In genomic region chr1:118480484-118481364, GRCm38 (mm10) we compare ENCODE assay signal across 13 mouse cellular contexts.
DNase-seq lines count a peak whose midpoint lies in the region; ATAC-seq and TF ChIP-seq lines count a peak whose summit lies in the region.
"Had no signal": no experiment of that assay in that cellular context is flagged by ENCODE, and none has a peak within 500 bp of the region (broad histone marks: within the 10 kb centered on the region; RNA-seq: fewer than 3 reads in every experiment).

No protein-coding gene starts in this region.

- H3K4me3 ChIP-seq in heart, postnatal 0 days (ENCODE audit: low read depth, low read length) = peak overlapping the region; percentile 56
- no peak overlapping the region for H3K4me3 ChIP-seq in bone marrow, adult 2 months (replicated peaks; ENCODE audit: control insufficient read depth, low read depth, low read length)
- H3K4me3 ChIP-seq in forebrain, embryonic 12.5 days (replicated peaks) = no peak overlapping the region
- no peak overlapping the region for H3K4me3 ChIP-seq in liver, embryonic 15.5 days (replicated peaks)
- H3K4me3 ChIP-seq: midbrain, embryonic 15.5 days had no signal

- TF ChIP-seq EP300 in heart, postnatal 0 days (IDR thresholded peaks at IDR 0.05; ENCODE audit: low read depth) = no peak

- DNase-seq in heart, postnatal 0 days (ENCODE audit: low spot score) = no peak
- DNase-seq in heart, postnatal 25 days (ENCODE audit: low spot score) = no peak
- DNase-seq in gastrocnemius, adult 8-10 months (ENCODE audit: low spot score in 2 of 2) = no peak
- no peak for DNase-seq in embryo, embryonic 9.5 days (ENCODE audit: extremely low spot score)
- no peak for DNase-seq in adrenal gland, adult (ENCODE audit: inconsistent age in 2 of 2, low spot score in 1 of 2)
- DNase-seq: cerebellum, adult 9-10 months; embryo, embryonic 11 days; spleen, adult 18-20 months had no signal

- H3K9ac ChIP-seq in heart, postnatal 0 days (replicated peaks; ENCODE audit: low read depth, low read length) = peak overlapping the region; percentile 82
- no peak overlapping the region for H3K9ac ChIP-seq in forebrain, embryonic 12.5 days
- no peak overlapping the region; the same call in 1 of the 2 replicates for H3K9ac ChIP-seq in liver, embryonic 15.5 days
- H3K9ac ChIP-seq: midbrain, embryonic 15.5 days had no signal

- H3K4me1 ChIP-seq in heart, postnatal 0 days (ENCODE audit: control insufficient read depth, insufficient read depth) = peaks cover 23% of the 10 kb centered on the region
- peaks cover 3% of the 10 kb centered on the region; the same call in 1 of the 2 replicates for H3K4me1 ChIP-seq in bone marrow, adult 2 months (ENCODE audit: control insufficient read depth, insufficient read depth, low read length)
- peaks cover 33% of the 10 kb centered on the region for H3K4me1 ChIP-seq in forebrain, embryonic 12.5 days
- peaks cover 78% of the 10 kb centered on the region for H3K4me1 ChIP-seq in liver, embryonic 15.5 days (replicated peaks)

- TF ChIP-seq POLR2A in bone marrow, adult 2 months (IDR thresholded peaks at IDR 0.05; ENCODE audit: borderline replicate concordance, control insufficient read depth, low read depth, low read length) = no peak

- 49% methylated on average over 8 of the region's 8 CpGs for WGBS in heart, postnatal 0 days
- 62% methylated on average over 8 of the region's 8 CpGs for WGBS in bone marrow, adult 2 months
- WGBS in forebrain, embryonic 12.5 days = 43% methylated on average over 8 of the region's 8 CpGs
- WGBS in liver, embryonic 15.5 days (ENCODE audit: insufficient replicate concordance) = 45% methylated on average over 8 of the region's 8 CpGs

- H3K9me3 ChIP-seq in heart, postnatal 0 days (replicated peaks; ENCODE audit: control insufficient read depth, low read length) = no peaks in the 10 kb centered on the region
- no peaks in the 10 kb centered on the region for H3K9me3 ChIP-seq in forebrain, embryonic 12.5 days
- H3K9me3 ChIP-seq in liver, embryonic 15.5 days (replicated peaks) = no peaks in the 10 kb centered on the region
- H3K9me3 ChIP-seq: midbrain, embryonic 15.5 days had no signal

- no peak for ATAC-seq in heart, postnatal 0 days (ENCODE audit: insufficient read depth, low read depth)
- ATAC-seq in forebrain, embryonic 12.5 days (ENCODE audit: low FRiP score) = peak; percentile 70
- peak; percentile 30; the same call in 1 of the 2 replicates for ATAC-seq in liver, embryonic 15.5 days (ENCODE audit: insufficient read depth)
- ATAC-seq: midbrain, embryonic 15.5 days; Patski had no signal

- no peak for TF ChIP-seq CTCF in heart, postnatal 0 days (IDR thresholded peaks at IDR 0.05; ENCODE audit: low read depth)
- no peak for TF ChIP-seq CTCF in bone marrow, adult 2 months (IDR thresholded peaks at IDR 0.05; ENCODE audit: control insufficient read depth, insufficient read depth, low read length)

- no peaks in the 10 kb centered on the region; the same call in 1 of the 2 replicates for H3K36me3 ChIP-seq in heart, postnatal 0 days (replicated peaks; ENCODE audit: control insufficient read depth, insufficient read depth, low read length)
- H3K36me3 ChIP-seq in forebrain, embryonic 12.5 days (replicated peaks) = 0 out of 2 replicates have a peak, but pooled peaks cover 17% of the 10 kb centered on the region
- H3K36me3 ChIP-seq in liver, embryonic 15.5 days (replicated peaks) = 0 out of 2 replicates have a peak, but pooled peaks cover 5% of the 10 kb centered on the region
- H3K36me3 ChIP-seq: midbrain, embryonic 15.5 days had no signal

- peak overlapping the region; percentile 69 for H3K4me2 ChIP-seq in heart, postnatal 0 days (ENCODE audit: low read depth, low read length)
- H3K4me2 ChIP-seq in forebrain, embryonic 12.5 days = peak overlapping the region; percentile 17; the same call in 1 of the 2 replicates
- H3K4me2 ChIP-seq in liver, embryonic 15.5 days = peak overlapping the region; percentile 18
- H3K4me2 ChIP-seq: midbrain, embryonic 15.5 days had no signal

- H3K27me3 ChIP-seq in heart, postnatal 0 days (ENCODE audit: control insufficient read depth, insufficient read depth, low read length) = no peaks in the 10 kb centered on the region
- no peaks in the 10 kb centered on the region for H3K27me3 ChIP-seq in forebrain, embryonic 12.5 days
- no peaks in the 10 kb centered on the region for H3K27me3 ChIP-seq in liver, embryonic 15.5 days
- H3K27me3 ChIP-seq: midbrain, embryonic 15.5 days; Patski had no signal

- intact Hi-C loops in heart, postnatal 25 days (cut with DNase I) = no loop called here

- peak overlapping the region; percentile 97 for H3K27ac ChIP-seq in heart, postnatal 0 days (ENCODE audit: low read depth)
- peak overlapping the region; percentile 62 for H3K27ac ChIP-seq in bone marrow, adult 2 months (ENCODE audit: control insufficient read depth, insufficient read depth, low read depth, low read length, poor library complexity)
- H3K27ac ChIP-seq in forebrain, embryonic 12.5 days = peak overlapping the region; percentile 63
- H3K27ac ChIP-seq in liver, embryonic 15.5 days (replicated peaks) = peak overlapping the region; percentile 71
- H3K27ac ChIP-seq: midbrain, embryonic 15.5 days had no signal

Comparison
In these comparisons a context has a peak if more than half of its experiments do, and no peak if none do; other contexts are left out.
1. H3K4me2 ChIP-seq: peak in every context shown above with its lines; median percentile 69 in heart, postnatal 0 days; 18 in liver, embryonic 15.5 days; 17 in forebrain, embryonic 12.5 days.